Mouse (Mus musculus) skeletal muscle tissue, adult 2 months (tissue): ENCODE data around the gene Ccdc34.

Experiments
- DNase-seq: peaks from one replicate; pipeline ENCODE4 v3.0.0-alpha.2; 2012; ENCODE audit warnings: low read depth, low spot score

The Ccdc34 gene

DNA sequence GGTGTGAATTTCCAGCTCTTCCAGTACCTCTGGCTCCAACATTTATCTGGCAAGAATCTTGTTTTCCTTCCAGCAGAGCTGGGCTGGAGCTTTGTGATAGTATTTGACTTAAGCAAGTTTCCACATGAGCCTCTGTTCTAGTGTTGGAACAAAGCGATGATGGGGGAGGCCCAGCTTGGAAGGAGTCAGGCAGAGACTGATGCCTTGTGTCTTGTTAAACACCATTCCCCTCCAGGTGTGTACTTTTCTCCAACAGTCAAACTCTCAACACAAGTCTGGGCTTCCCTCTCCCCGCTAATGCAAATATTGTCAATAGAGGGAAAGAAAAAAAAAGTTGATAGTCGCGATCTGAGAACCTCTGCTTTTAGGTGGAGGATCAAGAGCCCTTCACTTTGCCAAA is 196.7 kb downstream of the Ccdc34 start:
- peak; percentile 49 for DNase-seq

- no peak for DNase-seq
Measured at GRCm38 (mm10) chr2:110214991-110215684, 197.5 kb downstream of the Ccdc34 start.

DNA sequence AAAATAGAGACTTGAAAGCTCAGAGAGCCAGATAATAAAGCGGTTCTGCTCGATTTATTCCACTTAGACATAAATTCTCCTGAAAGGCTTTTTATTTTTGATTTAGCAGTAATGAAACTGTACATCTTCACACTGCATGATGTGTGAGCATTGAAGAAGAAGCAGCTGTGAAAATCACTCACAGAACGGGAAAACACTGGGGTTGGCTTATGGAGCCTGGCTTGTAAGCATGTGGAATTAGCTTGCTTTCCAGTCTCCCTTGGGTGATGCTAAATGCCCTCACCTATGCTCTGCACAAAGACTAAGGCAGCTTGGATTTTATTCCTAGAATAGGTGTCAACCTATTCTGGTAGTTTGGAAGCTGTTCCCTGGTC is 198.1 kb downstream of the Ccdc34 start:
- no peak for DNase-seq

DNA sequence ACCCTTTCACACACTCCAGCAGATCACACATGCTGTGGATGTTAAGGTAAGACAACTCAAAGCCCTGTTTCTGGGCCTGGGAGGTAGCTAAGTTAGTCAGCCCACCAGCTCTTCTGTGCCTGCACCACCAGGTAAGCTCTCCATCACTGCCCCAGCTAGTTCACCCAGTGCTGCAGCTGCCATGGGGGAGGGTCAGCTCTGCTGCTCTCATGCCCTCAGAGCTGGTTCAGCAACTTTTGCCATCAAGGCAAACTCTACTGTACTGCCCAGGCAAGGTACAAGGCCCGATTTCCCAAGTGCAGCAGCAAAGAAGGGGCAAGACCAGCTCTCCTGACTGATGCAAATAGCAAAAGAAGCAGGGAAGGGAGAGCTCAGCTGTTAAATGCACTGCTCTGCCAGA is 202.9 kb downstream of the Ccdc34 start:
- no peak for DNase-seq

DNA sequence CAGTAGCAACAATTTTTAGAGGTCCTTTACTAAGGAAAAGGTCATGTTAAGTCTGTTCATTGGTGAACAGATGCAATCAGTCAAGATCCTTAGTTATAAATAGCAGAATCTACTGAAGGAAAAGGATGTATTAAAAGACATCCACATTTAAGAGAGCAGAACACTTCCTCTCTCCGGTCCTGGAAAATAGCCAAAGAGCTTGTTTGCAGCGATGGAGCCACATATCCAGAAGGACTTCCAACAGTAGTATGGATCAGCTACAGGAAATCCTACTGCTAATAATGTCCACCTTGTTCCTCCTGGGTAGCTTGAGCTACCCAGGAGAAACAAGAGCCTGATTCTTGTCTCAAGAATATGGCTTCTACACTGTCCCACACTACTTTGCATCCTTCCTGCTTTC is 205.2 kb downstream of the Ccdc34 start:
- DNase-seq, result no peak
